Mouse (Mus musculus): ENCODE measurements around the gene Iscu.
"Not testable (repeated sequence)": the region's sequence is repeated elsewhere in the genome, so short reads cannot be mapped to it uniquely, and the experiment has no call there.

The Iscu gene

GRCm38 (mm10) chr5:113761585-113761984, 11.0 kb upstream of the Iscu start:
- DNase-seq (ENCODE audit: low spot score): no peak

- no peak for DNase-seq (ENCODE audit: low spot score)
These were observed 8.1 kb upstream of the Iscu start for GRCm38 (mm10) chr5:113764426-113764825.

GRCm38 (mm10) chr5:113765641-113766526, 6.7 kb upstream of the Iscu start:
- no peak for DNase-seq (ENCODE audit: low spot score)

GRCm38 (mm10) chr5:113768806-113769205, 3.7 kb upstream of the Iscu start:
- no peak for DNase-seq (ENCODE audit: low spot score)

GRCm38 (mm10) chr5:113771213-113772162, 1.1 kb upstream of the Iscu start:
- peak; percentile 93 for DNase-seq (ENCODE audit: low spot score)

- peak; percentile 9 for DNase-seq (ENCODE audit: low spot score)
These were observed 464 bp downstream of the Iscu start for GRCm38 (mm10) chr5:113772905-113773519.

- peak; percentile 78 for DNase-seq (ENCODE audit: low spot score)
These were observed 1.1 kb downstream of the Iscu start for GRCm38 (mm10) chr5:113773664-113774063.

GRCm38 (mm10) chr5:113775585-113775984, 3.0 kb downstream of the Iscu start:
- DNase-seq (ENCODE audit: low spot score): no peak

GRCm38 (mm10) chr5:113776128-113776895, 3.8 kb downstream of the Iscu start:
- DNase-seq (ENCODE audit: low spot score): no peak

- no peak for DNase-seq (ENCODE audit: low spot score)
These were observed 4.3 kb downstream of the Iscu start for GRCm38 (mm10) chr5:113776896-113777226.

- DNase-seq (ENCODE audit: low spot score): not testable (repeated sequence)
These were observed 5.2 kb downstream of the Iscu start for GRCm38 (mm10) chr5:113777728-113778127.

GRCm38 (mm10) chr5:113779569-113779968, 7.0 kb downstream of the Iscu start:
- DNase-seq (ENCODE audit: low spot score): no peak

GRCm38 (mm10) chr5:113780082-113780752, 7.7 kb downstream of the Iscu start:
- no peak for DNase-seq (ENCODE audit: low spot score)

- no peak for DNase-seq (ENCODE audit: low spot score)
These were observed 8.2 kb downstream of the Iscu start for GRCm38 (mm10) chr5:113780763-113781162.

GRCm38 (mm10) chr5:113781254-113781653, 8.7 kb downstream of the Iscu start:
- no peak for DNase-seq (ENCODE audit: low spot score)

GRCm38 (mm10) chr5:113781875-113782274, 9.3 kb downstream of the Iscu start:
- DNase-seq (ENCODE audit: low spot score): no peak

GRCm38 (mm10) chr5:113782624-113783023, 10.1 kb downstream of the Iscu start:
- no peak for DNase-seq (ENCODE audit: low spot score)

- peak; percentile 80 for DNase-seq (ENCODE audit: low spot score)
These were observed 11.0 kb downstream of the Iscu start for GRCm38 (mm10) chr5:113783581-113784001.

GRCm38 (mm10) chr5:113784104-113784503, 11.6 kb downstream of the Iscu start:
- not testable (repeated sequence) for DNase-seq (ENCODE audit: low spot score)

- no peak for DNase-seq (ENCODE audit: low spot score)
These were observed 14.4 kb downstream of the Iscu start for GRCm38 (mm10) chr5:113786985-113787384.

GRCm38 (mm10) chr5:113788645-113789044, 16.1 kb downstream of the Iscu start:
- DNase-seq (ENCODE audit: low spot score): peak; percentile 27
